8 mouse cellular contexts compared by ENCODE assay signal in genomic region chr14:31335765-31336164, GRCm38 (mm10). TPM values are rescaled to one million over a fixed set of nuclear protein-coding genes. Genes with fewer than 3 reads are reported as not detected.
DNase-seq lines count a peak whose midpoint lies in the region; ATAC-seq and TF ChIP-seq lines count a peak whose summit lies in the region.

No protein-coding gene starts in this region.

- no peak for DNase-seq in heart, postnatal 10 days
- DNase-seq in MEL (ENCODE audit: low read depth, low spot score) = no peak
- no peak for DNase-seq in forebrain, postnatal 0 days
- DNase-seq in liver, postnatal 0 days = no peak
- DNase-seq in T-cell, adult 2 months (ENCODE audit: low spot score) = no peak
- no peak for DNase-seq in thymus, adult 2 months
- DNase-seq in embryo, embryonic 10 days (ENCODE audit: low spot score) = no peak

- peak overlapping the region; percentile 79 for H3K4me2 ChIP-seq in heart, embryonic 12.5 days
- peak overlapping the region; percentile 51 for H3K4me2 ChIP-seq in forebrain, postnatal 0 days (ENCODE audit: low read depth)
- H3K4me2 ChIP-seq in liver, postnatal 0 days (ENCODE audit: low read depth, low read length) = peak overlapping the region; percentile 71

- peaks cover 3% of the 10 kb centered on the region; the same call in 1 of the 2 replicates for H3K36me3 ChIP-seq in heart, embryonic 12.5 days
- peaks cover 3 to 9% of the 10 kb centered on the region in 2 experiments; a peak in 3 of 4 replicates for H3K36me3 ChIP-seq in MEL (ENCODE audit: control insufficient read depth in 1 of 2, insufficient read depth in 2 of 2, low read length in 2 of 2)
- no peaks in the 10 kb centered on the region for H3K36me3 ChIP-seq in forebrain, postnatal 0 days (ENCODE audit: insufficient read depth)
- H3K36me3 ChIP-seq in liver, postnatal 0 days (replicated peaks; ENCODE audit: insufficient read depth, low read length) = peaks cover 7% of the 10 kb centered on the region
- H3K36me3 ChIP-seq in thymus, adult 2 months (ENCODE audit: control insufficient read depth, insufficient read depth, low read length) = peaks cover 3% of the 10 kb centered on the region

- peaks cover 18% of the 10 kb centered on the region for H3K79me2 ChIP-seq in MEL (ENCODE audit: control insufficient read depth, insufficient read depth, low read length, poor library complexity)

- H3K9ac ChIP-seq in heart, embryonic 12.5 days = no peak overlapping the region
- H3K9ac ChIP-seq in MEL (ENCODE audit: control insufficient read depth, low read depth, low read length, poor library complexity, severe bottlenecking) = peak overlapping the region; percentile 56
- H3K9ac ChIP-seq in forebrain, postnatal 0 days = peak overlapping the region; percentile 84
- H3K9ac ChIP-seq in liver, postnatal 0 days (replicated peaks) = peak overlapping the region; percentile 52

- intact Hi-C loops in heart, postnatal 10 days (cut with DNase I) = loop anchor here (5.0 kb wide), 2 partner anchors 83 to 118 kb away; partner anchors contain the start of genes Bap1, Nisch, Phf7 and Sema3g

- ATAC-seq in heart, embryonic 12.5 days (ENCODE audit: insufficient number of reproducible peaks, low FRiP score) = no peak
- peak; percentile 44 for ATAC-seq in forebrain, postnatal 0 days
- no peak for ATAC-seq in liver, postnatal 0 days

- 48% methylated on average over 3 of the region's 3 CpGs for WGBS in heart, embryonic 12.5 days
- WGBS in forebrain, postnatal 0 days = 32% methylated on average over 3 of the region's 3 CpGs
- 57% methylated on average over 3 of the region's 3 CpGs for WGBS in liver, postnatal 0 days (ENCODE audit: insufficient replicate concordance)
- WGBS in thymus, adult 2 months = 68% methylated on average over 3 of the region's 3 CpGs

- no peak for TF ChIP-seq POLR2A in MEL (IDR thresholded peaks at IDR 0.05; ENCODE audit: control insufficient read depth in 1 of 2, insufficient read depth in 1 of 2, low read depth in 1 of 2, low read length in 2 of 2, poor library complexity in 1 of 2)
- TF ChIP-seq POLR2A in thymus, adult 2 months (IDR thresholded peaks at IDR 0.05; ENCODE audit: control insufficient read depth, extremely low read depth, insufficient read depth, low read length, poor library complexity) = no peak

- TF ChIP-seq RAD21 in MEL (IDR thresholded peaks at IDR 0.05; ENCODE audit: low read depth, low read length) = no peak

- TF ChIP-seq EP300 in MEL (IDR thresholded peaks at IDR 0.05; ENCODE audit: low read depth in 1 of 2, low read length in 2 of 2) = no peak
- TF ChIP-seq EP300 in liver, postnatal 0 days (IDR thresholded peaks at IDR 0.05; ENCODE audit: low read depth) = no peak

- no peaks in the 10 kb centered on the region for H3K27me3 ChIP-seq in heart, embryonic 12.5 days (replicated peaks)
- no peaks in the 10 kb centered on the region for H3K27me3 ChIP-seq in MEL (ENCODE audit: control insufficient read depth in 1 of 2, insufficient read depth in 2 of 2, low read length in 2 of 2)
- no peaks in the 10 kb centered on the region for H3K27me3 ChIP-seq in forebrain, postnatal 0 days (ENCODE audit: insufficient read depth, low read length)
- H3K27me3 ChIP-seq in liver, postnatal 0 days (ENCODE audit: insufficient read depth, low read length) = no peaks in the 10 kb centered on the region
- H3K27me3 ChIP-seq in thymus, adult 2 months (ENCODE audit: control insufficient read depth, insufficient read depth, low read length) = no peaks in the 10 kb centered on the region

- no peak for TF ChIP-seq CTCF in MEL (IDR thresholded peaks at IDR 0.05 in 2 of 3, conservative IDR thresholded peaks at IDR 0.05 in 1 of 3; ENCODE audit: control insufficient read depth in 1 of 3, insufficient read depth in 1 of 3, low read depth in 2 of 3, low read length in 3 of 3, poor library complexity in 1 of 3, severe bottlenecking in 1 of 3)
- TF ChIP-seq CTCF in forebrain, postnatal 0 days (IDR thresholded peaks at IDR 0.05; ENCODE audit: low read depth) = no peak
- TF ChIP-seq CTCF in liver, postnatal 0 days (IDR thresholded peaks at IDR 0.05; ENCODE audit: low read depth) = no peak
- TF ChIP-seq CTCF in thymus, adult 2 months (IDR thresholded peaks at IDR 0.05; ENCODE audit: borderline replicate concordance, control insufficient read depth, extremely low read depth, insufficient read depth, low read length, poor library complexity) = no peak

- no peak overlapping the region for H3K27ac ChIP-seq in heart, embryonic 12.5 days (ENCODE audit: poor library complexity, severe bottlenecking)
- H3K27ac ChIP-seq in MEL (ENCODE audit: control insufficient read depth, low read depth, low read length) = no peak overlapping the region
- H3K27ac ChIP-seq in forebrain, postnatal 0 days (ENCODE audit: low read depth, low read length) = 0 out of 2 replicates have a peak overlapping the region, but pooled peaks have one; percentile 92
- H3K27ac ChIP-seq in liver, postnatal 0 days (ENCODE audit: low read depth) = no peak overlapping the region
- no peak overlapping the region for H3K27ac ChIP-seq in thymus, adult 2 months (ENCODE audit: control insufficient read depth, insufficient read depth, low read length)

- H3K9me3 ChIP-seq in heart, embryonic 12.5 days (replicated peaks) = no peaks in the 10 kb centered on the region
- H3K9me3 ChIP-seq in MEL (replicated peaks; ENCODE audit: insufficient read depth, low read length) = no peaks in the 10 kb centered on the region
- H3K9me3 ChIP-seq in forebrain, postnatal 0 days (ENCODE audit: low read length) = no peaks in the 10 kb centered on the region
- H3K9me3 ChIP-seq in liver, postnatal 0 days (ENCODE audit: low read length) = no peaks in the 10 kb centered on the region

- peak overlapping the region; percentile 97 for H3K4me3 ChIP-seq in heart, embryonic 12.5 days
- peak overlapping the region; percentile 45 to 72 for H3K4me3 ChIP-seq in MEL (ENCODE audit: control insufficient read depth in 1 of 2, insufficient read depth in 1 of 2, low read depth in 2 of 2, low read length in 2 of 2)
- peak overlapping the region; percentile 81 for H3K4me3 ChIP-seq in forebrain, postnatal 0 days (ENCODE audit: low read depth, low read length)
- peak overlapping the region; percentile 88 for H3K4me3 ChIP-seq in liver, postnatal 0 days (ENCODE audit: low read depth, low read length)
- H3K4me3 ChIP-seq in thymus, adult 2 months (ENCODE audit: control insufficient read depth, insufficient read depth, low read length) = no peak overlapping the region

- H3K4me1 ChIP-seq in heart, embryonic 12.5 days (replicated peaks) = peaks cover 15% of the 10 kb centered on the region
- peaks cover 2 to 5% of the 10 kb centered on the region in 2 experiments; a peak in 1 of 4 replicates for H3K4me1 ChIP-seq in MEL (ENCODE audit: control insufficient read depth in 1 of 2, insufficient read depth in 2 of 2, low read length in 2 of 2)
- peaks cover 15% of the 10 kb centered on the region; the same call in 1 of the 2 replicates for H3K4me1 ChIP-seq in forebrain, postnatal 0 days (ENCODE audit: insufficient read depth)
- 0 out of 2 replicates have a peak, but pooled peaks cover 3% of the 10 kb centered on the region for H3K4me1 ChIP-seq in liver, postnatal 0 days (ENCODE audit: insufficient read depth)
- peaks cover 2% of the 10 kb centered on the region; the same call in 1 of the 2 replicates for H3K4me1 ChIP-seq in thymus, adult 2 months (replicated peaks; ENCODE audit: control insufficient read depth, insufficient read depth, low read length)

TF ChIP-seq in MEL, 35 proteins besides CTCF, POLR2A, EP300 and RAD21:
- TF ChIP-seq ZNF384 (IDR thresholded peaks at IDR 0.05; ENCODE audit: low read depth, low read length) = no peak

RNA-seq across cellular contexts. Expression of gene Capn7, which starts 0.7 kb away (rescaled TPM):
- polyA plus RNA-seq in heart, embryonic 12.5 days (2016; fragmentation: Nextera tagmentation; extraction: Ambion mirVana) = 42.7 and 42.9 TPM in 2 replicates
- 10 to 100 TPM; 29.8 to 37.9 TPM for total RNA-seq in heart, postnatal 10 days (2021)
- 23.2 and 24.9 TPM in 2 replicates for total RNA-seq in MEL (2012; rRNA removed)
- polyA plus RNA-seq in MEL (2012; ENCODE audit: insufficient read depth in 1 of 2, insufficient read length in 2 of 2, low read depth in 1 of 2, low replicate concordance in 2 of 2, missing spikeins in 1 of 2) = 10 to 100 TPM; 30.0 to 83.7 TPM
- total RNA-seq in forebrain, postnatal 0 days (2014; rRNA removed) = 71.3 and 73.3 TPM in 2 replicates
- 43.3 and 51.4 TPM in 2 replicates for polyA plus RNA-seq in forebrain, postnatal 0 days (2015; fragmentation: Nextera tagmentation; extraction: Ambion mirVana)
- polyA plus RNA-seq in liver, postnatal 0 days (2015; fragmentation: Nextera tagmentation; extraction: Ambion mirVana) = 10.3 and 12.4 TPM in 2 replicates
- polyA plus RNA-seq in thymus, adult 2 months (2012; rRNA removed) = 23.8 and 24.2 TPM in 2 replicates

RNA-seq across cellular contexts. Expression of gene Dnah1, which starts 12.1 kb away (rescaled TPM):
- polyA plus RNA-seq in heart, embryonic 12.5 days (2016; fragmentation: Nextera tagmentation; extraction: Ambion mirVana) = 1.3 and 1.5 TPM in 2 replicates
- total RNA-seq in heart, postnatal 10 days (2021) = under 1 TPM; 0.17 to 0.22 TPM
- total RNA-seq in MEL (2012; rRNA removed) = 0.03 and 0.04 TPM in 2 replicates
- under 1 TPM in 1 of 2 experiments, not detected in 1; 0.11 TPM for polyA plus RNA-seq in MEL (2012; ENCODE audit: insufficient read depth in 1 of 2, insufficient read length in 2 of 2, low read depth in 1 of 2, low replicate concordance in 2 of 2, missing spikeins in 1 of 2)
- 4.6 and 7.2 TPM in 2 replicates for total RNA-seq in forebrain, postnatal 0 days (2014; rRNA removed)
- 1.7 and 2.3 TPM in 2 replicates for polyA plus RNA-seq in forebrain, postnatal 0 days (2015; fragmentation: Nextera tagmentation; extraction: Ambion mirVana)
- polyA plus RNA-seq in liver, postnatal 0 days (2015; fragmentation: Nextera tagmentation; extraction: Ambion mirVana) = 0.05 and 0.06 TPM in 2 replicates
- 0.39 and 0.54 TPM in 2 replicates for polyA plus RNA-seq in thymus, adult 2 months (2012; rRNA removed)
